In genomic region chr11:113442036-113442435, GRCm38 (mm10) we compare ENCODE assay signal across 15 mouse cellular contexts.
DNase-seq lines count a peak whose midpoint lies in the region.
"Had no signal": no experiment of that assay in that cellular context is flagged by ENCODE, and none has a peak within 500 bp of the region (broad histone marks: within the 10 kb centered on the region; RNA-seq: fewer than 3 reads in every experiment).

No protein-coding gene starts in this region.

- DNase-seq in right cerebral cortex, postnatal 10 days (ENCODE audit: low spot score in 2 of 2), result peak; percentile 49 to 61
- no peak for DNase-seq in right cerebral cortex, postnatal 4 days
- DNase-seq in brain, adult 2 months (ENCODE audit: low read depth, low spot score), result peak; percentile 45
- no peak for DNase-seq in gastrocnemius, postnatal 4 days (ENCODE audit: low spot score in 2 of 2)
- DNase-seq: adrenal gland, adult 2 months; adrenal gland, adult 8-10 months; adrenal gland, postnatal 10 days; adrenal gland, postnatal 14 days; adrenal gland, postnatal 25 days; adrenal gland, postnatal 36 days; B cell, adult 2 months; cerebellum, adult 11 months; cerebellum, adult 11-12 months; cerebellum, adult 18-20 months; cerebellum, adult 2 months had no signal

Comparison
In these comparisons a context has a peak if more than half of its experiments do, and no peak if none do; other contexts are left out.
1. DNase-seq: peak in right cerebral cortex, postnatal 10 days (2 of 2) and brain, adult 2 months (single experiment); none in right cerebral cortex, postnatal 4 days (single experiment) and gastrocnemius, postnatal 4 days (0 of 2).